Mouse (Mus musculus) hindbrain, postnatal 0 days (tissue): ENCODE measurements at regions not wholly inside any gene's neighbourhood (a gene's known extent, or its start where the extent isn't known, plus 50 kb on each side); places are given as distances from the start of the nearest gene placed in this dataset.

ENCODE experiments used
- ATAC-seq: fragments of 200-750 bp; cut with Nextera tagmentation; 2 replicates; pipeline ENCODE4 v1.8.0; 2017; ENCODE audit warnings: mild to moderate bottlenecking, moderate TSS enrichment, moderate library complexity
- DNase-seq: peaks from one replicate; pipeline ENCODE4 v3.0.0-alpha.2; 2015; ENCODE audit warnings: low spot score
- H3K27ac ChIP-seq: fragments of 300-500 bp; sonication (generic); 2 replicates; pipeline ENCODE4 v1.5.1; 2014; ENCODE audit warnings: mild to moderate bottlenecking
- H3K27me3 ChIP-seq: fragments of 300-500 bp; sonication (generic); 2 replicates; pipeline ENCODE4 v1.6.1; 2014; ENCODE audit warnings: low read length, mixed read lengths; ENCODE audit not compliant: insufficient read depth
- H3K36me3 ChIP-seq: fragments of 300-500 bp; sonication (generic); 2 replicates; pipeline ENCODE4 v1.6.1; 2014; ENCODE audit warnings: low read length, mixed read lengths; ENCODE audit not compliant: insufficient read depth
- H3K4me1 ChIP-seq: fragments of 300-500 bp; sonication (generic); 2 replicates; pipeline ENCODE4 v1.6.1; 2014; ENCODE audit warnings: antibody characterized with exemption, low read length, mixed read lengths; ENCODE audit not compliant: insufficient read depth
- H3K4me2 ChIP-seq: fragments of 300-500 bp; sonication (generic); 2 replicates; pipeline ENCODE4 v1.6.1; 2014; ENCODE audit warnings: low read depth, mild to moderate bottlenecking, low read length, moderate library complexity, mixed read lengths
- H3K4me3 ChIP-seq: fragments of 300-500 bp; sonication (generic); 2 replicates; pipeline ENCODE4 v1.5.1; 2014; ENCODE audit warnings: low read length
- H3K9ac ChIP-seq: fragments of 300-500 bp; sonication (generic); replicated peaks from 2 replicates; pipeline ENCODE4 v1.6.1; 2014; ENCODE audit warnings: mild to moderate bottlenecking, low read length, moderate library complexity, mixed read lengths
- H3K9me3 ChIP-seq: fragments of 300-500 bp; sonication (generic); 2 replicates; pipeline ENCODE4 v1.6.1; 2016; ENCODE audit warnings: low read length, mixed read lengths
- CTCF ChIP-seq: IDR thresholded peaks from 2 replicates; pipeline ENCODE4 v1.5.1; 2016; ENCODE audit warnings: antibody characterized with exemption, control low read depth, low read depth
- WGBS: fragments of 180-500 bp; shearing (Covaris S2); extraction: QIAGEN DNeasy Blood & Tissue Kit; methylation state at CpG from one replicate; pipeline ENCODE4 v1.1.7; 2014; 5-methylcytosine and 5-hydroxymethylcytosine counted together

DNA sequence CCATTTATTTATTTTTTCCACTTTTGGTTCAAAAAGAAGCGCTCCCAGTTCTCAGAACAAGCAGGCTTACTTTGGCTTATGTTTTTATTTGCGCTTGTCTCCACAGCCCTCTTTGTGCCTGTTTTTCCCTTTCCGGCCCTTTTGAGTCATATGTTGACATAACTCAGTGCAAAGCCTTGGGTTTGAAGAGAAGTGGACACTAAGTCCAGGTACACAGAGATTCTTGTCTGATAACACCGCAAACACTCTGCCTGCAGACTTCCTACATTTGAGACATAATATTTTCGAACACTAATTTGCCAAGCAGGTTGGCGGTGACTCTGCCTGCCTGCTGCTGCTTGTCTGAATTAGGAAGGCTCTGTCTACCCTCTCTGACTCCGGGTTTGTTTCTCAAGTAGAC is 70.8 kb upstream of the Fn1 start:
- WGBS = 76% methylated on average over 7 of the region's 7 CpGs
- Histone ChIP-seq H3K4me3 (no peak overlapping the region), H3K36me3 (no peaks in the 10 kb centered on the region), H3K9ac (no peak overlapping the region), H3K4me2 (no peak overlapping the region), H3K27me3 (no peaks in the 10 kb centered on the region), H3K9me3 (no peaks in the 10 kb centered on the region), H3K4me1 (no peaks in the 10 kb centered on the region), H3K27ac (no peak overlapping the region)
- TF ChIP-seq CTCF = no peak
- DNase-seq = no peak
- no peak for ATAC-seq

DNA sequence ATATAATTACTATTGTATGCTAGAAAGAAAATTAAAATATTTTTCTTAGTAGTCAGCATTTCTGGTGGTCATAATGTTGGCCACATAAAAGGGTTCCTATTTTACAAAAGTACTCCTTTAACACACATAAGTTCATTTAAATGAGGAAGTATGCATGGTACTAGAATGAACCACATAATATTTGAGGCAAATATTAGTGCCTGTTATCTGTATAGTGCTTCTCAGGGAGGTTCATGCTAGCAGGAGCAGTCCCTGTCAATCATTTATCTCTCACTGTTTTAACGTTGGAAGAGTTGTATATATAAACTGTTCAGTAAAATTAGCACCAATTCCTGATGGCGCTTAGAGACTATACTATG is 70.0 kb upstream of the Fn1 start:
- Histone ChIP-seq H3K9ac (no peak overlapping the region), H3K27me3 (no peaks in the 10 kb centered on the region), H3K27ac (no peak overlapping the region), H3K9me3 (no peaks in the 10 kb centered on the region), H3K4me3 (no peak overlapping the region), H3K36me3 (no peaks in the 10 kb centered on the region), H3K4me2 (no peak overlapping the region), H3K4me1 (no peaks in the 10 kb centered on the region)
- DNase-seq (no peak), ATAC-seq (no peak)
- WGBS = 64% methylated on average over 2 of the region's 2 CpGs
- no peak for TF ChIP-seq CTCF

DNA sequence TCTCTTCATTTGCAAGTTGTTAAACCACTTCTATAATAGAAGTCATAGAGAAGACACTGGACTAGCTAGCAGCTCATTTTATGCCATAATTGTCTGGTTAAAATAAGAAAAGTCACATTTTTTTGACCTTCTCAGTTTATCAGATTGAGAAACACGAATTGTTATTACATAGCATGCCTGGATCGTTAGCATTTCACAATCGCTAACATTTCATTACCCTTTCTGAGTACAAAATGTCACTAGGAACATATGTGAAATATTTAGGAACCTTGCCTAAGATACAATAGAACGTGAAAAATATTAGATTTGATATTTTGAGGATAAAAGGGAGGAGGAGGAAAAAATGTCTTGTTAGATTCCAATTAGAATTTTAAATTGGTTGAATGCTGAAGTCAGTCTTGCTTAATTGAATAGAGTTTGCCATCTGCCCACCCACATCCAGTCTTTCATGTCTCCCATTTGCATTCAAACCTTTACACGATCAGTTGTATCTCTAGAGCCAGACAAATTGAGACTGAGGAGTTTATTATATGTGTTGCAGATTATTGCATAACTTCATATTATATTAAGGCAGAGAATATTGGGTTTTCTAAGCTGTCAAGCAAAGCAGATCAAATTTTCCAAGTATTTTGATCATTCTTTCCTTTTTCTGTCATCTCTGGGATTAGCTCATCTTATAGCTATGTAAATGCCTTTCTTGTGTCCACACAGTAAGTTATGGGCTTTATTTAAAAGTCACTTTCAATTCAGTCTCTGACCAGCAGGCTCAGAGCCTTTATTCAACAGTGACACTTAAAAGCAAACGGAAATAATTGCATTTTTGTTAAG is 69.4 kb upstream of the Fn1 start:
- H3K4me1 ChIP-seq = no peaks in the 10 kb centered on the region
- ATAC-seq (no peak), DNase-seq (no peak)
- no peak overlapping the region for H3K9ac ChIP-seq
- WGBS = 74% methylated on average over 6 of the region's 6 CpGs
- H3K36me3 ChIP-seq = no peaks in the 10 kb centered on the region
- H3K9me3 ChIP-seq = no peaks in the 10 kb centered on the region
- H3K27me3 ChIP-seq = no peaks in the 10 kb centered on the region
- no peak overlapping the region for H3K4me2 ChIP-seq
- H3K27ac ChIP-seq = no peak overlapping the region
- TF ChIP-seq CTCF = no peak
- no peak overlapping the region for H3K4me3 ChIP-seq
